Mouse (Mus musculus): Measurements from ENCODE around the gene Ccdc77. TPM values are rescaled to one million over a fixed set of nuclear protein-coding genes. Genes with fewer than 3 reads are reported as not detected.
"Not testable (repeated sequence)": the region's sequence is repeated elsewhere in the genome, so short reads cannot be mapped to it uniquely, and the experiment has no call there.

The Ccdc77 gene
- polyA plus RNA-seq, 1 experiment from 2014 or later, result 8.6 TPM

DNA sequence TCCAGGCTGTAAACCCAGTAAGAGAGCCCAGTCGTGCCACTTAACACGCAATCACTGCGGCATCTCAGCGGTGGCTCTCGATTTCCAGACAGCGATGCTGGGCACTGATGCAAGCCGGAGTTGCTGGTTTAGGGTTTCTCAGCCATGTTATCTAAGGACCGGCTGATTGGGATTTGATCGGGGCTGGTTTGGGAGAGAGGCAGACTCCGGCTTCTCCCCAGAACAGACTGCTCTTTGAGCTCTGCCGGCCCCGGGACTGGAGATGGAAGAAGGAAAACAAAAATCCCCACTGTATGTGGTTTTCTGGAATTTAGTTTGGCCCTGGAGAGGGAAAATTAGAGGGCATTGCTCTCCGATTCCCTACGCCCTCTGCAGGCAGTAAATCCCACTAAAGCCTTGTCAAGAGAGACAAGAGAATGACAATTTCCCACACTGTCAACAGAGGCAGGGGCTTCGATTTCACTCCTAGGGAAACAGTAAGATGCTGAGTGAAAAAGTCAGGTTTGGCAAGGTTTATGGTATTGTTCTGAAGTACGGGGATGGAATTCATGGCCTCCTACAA is 61.3 kb downstream of the Ccdc77 start:
- Histone ChIP-seq H3K4me1 (ENCODE audit: insufficient read depth, low read depth, low read length) (no peaks in the 10 kb centered on the region), H3K4me2 (replicated peaks; ENCODE audit: low read depth, low read length) (no peak overlapping the region; the same call in 1 of the 2 replicates), H3K9ac (replicated peaks; ENCODE audit: low read depth) (no peak overlapping the region), H3K27ac (ENCODE audit: low read length) (no peak overlapping the region), H3K9me3 (ENCODE audit: low read length) (no peaks in the 10 kb centered on the region), H3K4me3 (ENCODE audit: low read depth, low read length) (no peak overlapping the region), H3K27me3 (replicated peaks; ENCODE audit: insufficient read depth, low read length) (no peaks in the 10 kb centered on the region), H3K36me3 (ENCODE audit: insufficient read depth, low read length) (no peaks in the 10 kb centered on the region)
- ATAC-seq, result no peak
- DNase-seq (ENCODE audit: low spot score), result no peak
- TF ChIP-seq EP300 (IDR thresholded peaks at IDR 0.05) (no peak), CTCF (IDR thresholded peaks at IDR 0.05) (peak; percentile 48)
- WGBS, result 19% methylated on average over 16 of the region's 16 CpGs

DNA sequence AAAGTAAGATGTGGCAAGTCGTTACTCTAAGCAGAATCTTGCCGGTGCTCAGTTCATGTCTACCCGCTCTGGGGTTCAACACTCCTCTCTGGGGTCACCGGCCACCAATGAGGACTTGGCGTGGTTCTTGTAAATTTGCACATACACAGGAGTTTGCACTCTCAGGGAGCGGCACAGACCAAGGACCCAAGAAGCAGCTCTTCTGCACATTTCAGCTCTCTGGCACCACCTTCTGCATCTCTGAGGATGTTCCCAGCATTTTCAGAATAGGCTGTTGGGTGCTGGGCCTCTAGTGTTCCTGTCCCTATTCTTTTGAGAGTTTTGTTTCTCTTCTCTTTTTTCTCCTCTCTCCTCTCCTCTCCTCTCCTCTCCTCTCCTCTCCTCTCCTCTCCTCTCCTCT is 63.0 kb downstream of the Ccdc77 start:
- TF ChIP-seq CTCF (IDR thresholded peaks at IDR 0.05) (peak; percentile 68), EP300 (IDR thresholded peaks at IDR 0.05) (no peak)
- Histone ChIP-seq H3K27ac (ENCODE audit: low read length) (no peak overlapping the region), H3K4me3 (ENCODE audit: low read depth, low read length) (no peak overlapping the region), H3K36me3 (ENCODE audit: insufficient read depth, low read length) (no peaks in the 10 kb centered on the region), H3K4me2 (replicated peaks; ENCODE audit: low read depth, low read length) (no peak overlapping the region), H3K9me3 (ENCODE audit: low read length) (no peaks in the 10 kb centered on the region), H3K4me1 (ENCODE audit: insufficient read depth, low read depth, low read length) (no peaks in the 10 kb centered on the region), H3K9ac (replicated peaks; ENCODE audit: low read depth) (no peak overlapping the region), H3K27me3 (replicated peaks; ENCODE audit: insufficient read depth, low read length) (no peaks in the 10 kb centered on the region)
- WGBS, result 17% methylated on average over 6 of the region's 6 CpGs
- ATAC-seq, result no peak
- DNase-seq (ENCODE audit: low spot score), result peak; percentile 64

DNA sequence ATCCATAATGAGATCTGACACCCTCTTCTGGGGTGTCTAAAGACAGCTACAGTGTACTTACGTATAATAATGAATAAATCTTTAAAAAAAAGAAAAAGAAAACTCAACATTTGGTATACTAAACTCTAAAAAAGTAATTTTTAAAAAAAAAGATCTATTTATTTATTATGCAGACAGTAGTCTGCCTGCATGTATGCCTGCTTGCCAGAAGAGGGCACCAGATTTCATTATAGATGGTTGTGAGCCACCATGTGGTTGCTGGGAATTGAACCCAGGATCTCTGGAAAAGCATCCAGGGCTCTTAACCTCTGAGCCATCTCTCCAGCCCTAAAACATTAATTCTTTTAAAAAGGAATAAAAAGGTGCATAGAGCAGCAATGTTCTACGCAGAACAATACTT is 67.6 kb downstream of the Ccdc77 start:
- not testable (repeated sequence) for DNase-seq (ENCODE audit: low spot score); H3K36me3 ChIP-seq (ENCODE audit: insufficient read depth, low read length); H3K4me1 ChIP-seq (ENCODE audit: insufficient read depth, low read depth, low read length); H3K27ac ChIP-seq (ENCODE audit: low read length); H3K4me3 ChIP-seq (ENCODE audit: low read depth, low read length); ATAC-seq; H3K9ac ChIP-seq (replicated peaks; ENCODE audit: low read depth); H3K9me3 ChIP-seq (ENCODE audit: low read length); H3K4me2 ChIP-seq (replicated peaks; ENCODE audit: low read depth, low read length)
- peaks cover 12% of the 10 kb centered on the region for H3K27me3 ChIP-seq (replicated peaks; ENCODE audit: insufficient read depth, low read length)
- TF ChIP-seq CTCF (IDR thresholded peaks at IDR 0.05), result peak; percentile 22
- WGBS, result 98% methylated on average over 2 of the region's 2 CpGs

DNA sequence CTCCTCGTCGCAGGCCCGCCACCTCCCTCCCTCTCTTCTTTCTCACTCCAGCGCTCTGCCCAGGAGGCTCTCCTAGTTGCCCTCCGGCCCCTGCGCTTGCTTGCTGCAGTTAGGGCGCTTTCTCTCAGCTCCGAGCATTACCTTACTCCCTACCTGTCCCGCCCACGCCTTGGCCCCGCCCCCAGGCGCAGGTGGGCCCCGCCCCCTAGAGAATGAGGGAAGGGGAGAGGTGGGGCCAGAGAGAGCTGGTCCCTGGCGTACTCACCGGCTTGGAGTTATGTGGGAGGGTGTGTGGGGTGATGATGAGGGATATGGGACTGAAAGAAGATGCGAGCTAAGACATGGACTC is 69.4 kb downstream of the Ccdc77 start:
- H3K4me2 ChIP-seq (replicated peaks; ENCODE audit: low read depth, low read length), result peak overlapping the region; percentile 98
- DNase-seq (ENCODE audit: low spot score) (peak; percentile 63), ATAC-seq (peak; percentile 89)
- peak overlapping the region; percentile 53 for H3K4me3 ChIP-seq (ENCODE audit: low read depth, low read length)
- WGBS, result 0% methylated on average over 15 of the region's 16 CpGs
- TF ChIP-seq CTCF (IDR thresholded peaks at IDR 0.05), result no peak
- no peak for TF ChIP-seq EP300 (IDR thresholded peaks at IDR 0.05)
- H3K9me3 ChIP-seq (ENCODE audit: low read length), result no peaks in the 10 kb centered on the region
- H3K27me3 ChIP-seq (replicated peaks; ENCODE audit: insufficient read depth, low read length), result peaks cover 12% of the 10 kb centered on the region
- no peak overlapping the region for H3K9ac ChIP-seq (replicated peaks; ENCODE audit: low read depth)
- H3K27ac ChIP-seq (ENCODE audit: low read length), result no peak overlapping the region
- H3K36me3 ChIP-seq (ENCODE audit: insufficient read depth, low read length), result no peaks in the 10 kb centered on the region
- H3K4me1 ChIP-seq (ENCODE audit: insufficient read depth, low read depth, low read length), result peaks cover 4% of the 10 kb centered on the region; the same call in 1 of the 2 replicates

DNA sequence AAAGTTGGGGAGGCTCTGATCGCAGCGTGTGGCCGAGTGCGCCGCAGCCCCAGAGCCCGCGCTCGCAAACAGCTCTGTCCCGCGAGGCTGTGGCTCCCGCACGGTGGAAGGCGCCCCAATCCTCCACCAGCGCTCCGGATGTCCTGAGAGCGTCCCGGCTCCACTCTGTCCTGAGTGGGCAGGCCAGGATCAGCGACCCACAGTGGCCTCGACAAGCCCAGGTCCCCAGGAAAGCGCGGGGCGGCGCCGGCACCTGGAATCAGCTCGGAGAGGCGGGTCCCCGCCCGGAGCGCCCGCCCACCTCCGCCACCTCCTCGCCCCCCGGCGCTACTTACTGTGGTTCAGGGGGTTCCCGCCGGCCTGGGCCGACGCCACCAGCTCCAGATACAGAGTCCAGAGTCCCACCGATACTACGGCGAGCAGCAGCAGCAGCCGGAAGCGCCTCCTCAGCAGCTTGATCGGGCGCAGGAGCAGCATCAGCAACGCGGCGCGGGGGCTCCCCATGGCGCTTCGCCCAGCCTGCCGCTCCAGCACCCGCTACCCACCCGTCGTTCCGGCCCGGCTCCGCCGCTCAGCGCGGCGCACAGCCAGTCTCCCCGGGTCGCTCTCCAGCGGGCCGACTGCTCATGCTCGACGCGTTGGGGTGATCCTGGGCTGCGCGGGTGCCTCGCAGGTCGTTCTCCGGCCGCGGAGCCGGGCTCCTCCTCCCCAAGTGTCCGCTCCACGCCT is 70.0 kb downstream of the Ccdc77 start, which contains the start of the genes D330020A13Rik and B4galnt3:
Gene D330020A13Rik (plus strand): TSS at position 309 of the 729 bp plus-strand sequence.
Gene B4galnt3 (minus strand): TSS at position 504 of the 729 bp plus-strand sequence.
- no peak for TF ChIP-seq EP300 (IDR thresholded peaks at IDR 0.05)
- TF ChIP-seq CTCF (IDR thresholded peaks at IDR 0.05), result no peak
- no peak for DNase-seq (ENCODE audit: low spot score)
- Histone ChIP-seq H3K4me2 (replicated peaks; ENCODE audit: low read depth, low read length) (peak within 1 kb of the TSS; percentile 98), H3K36me3 (ENCODE audit: insufficient read depth, low read length) (no peaks in the 10 kb centered on the region), H3K9me3 (ENCODE audit: low read length) (no peaks in the 10 kb centered on the region), H3K9ac (replicated peaks; ENCODE audit: low read depth) (no peak within 1 kb of the TSS), H3K27me3 (replicated peaks; ENCODE audit: insufficient read depth, low read length) (peaks cover 12% of the 10 kb centered on the region), H3K27ac (ENCODE audit: low read length) (no peak within 1 kb of the TSS), H3K4me1 (ENCODE audit: insufficient read depth, low read depth, low read length) (peaks cover 4% of the 10 kb centered on the region; the same call in 1 of the 2 replicates), H3K4me3 (ENCODE audit: low read depth, low read length) (peak within 1 kb of the TSS; percentile 53)
- under 1% methylated on average over 65 of the region's 79 CpGs for WGBS
- ATAC-seq, result peak; percentile 85

DNA sequence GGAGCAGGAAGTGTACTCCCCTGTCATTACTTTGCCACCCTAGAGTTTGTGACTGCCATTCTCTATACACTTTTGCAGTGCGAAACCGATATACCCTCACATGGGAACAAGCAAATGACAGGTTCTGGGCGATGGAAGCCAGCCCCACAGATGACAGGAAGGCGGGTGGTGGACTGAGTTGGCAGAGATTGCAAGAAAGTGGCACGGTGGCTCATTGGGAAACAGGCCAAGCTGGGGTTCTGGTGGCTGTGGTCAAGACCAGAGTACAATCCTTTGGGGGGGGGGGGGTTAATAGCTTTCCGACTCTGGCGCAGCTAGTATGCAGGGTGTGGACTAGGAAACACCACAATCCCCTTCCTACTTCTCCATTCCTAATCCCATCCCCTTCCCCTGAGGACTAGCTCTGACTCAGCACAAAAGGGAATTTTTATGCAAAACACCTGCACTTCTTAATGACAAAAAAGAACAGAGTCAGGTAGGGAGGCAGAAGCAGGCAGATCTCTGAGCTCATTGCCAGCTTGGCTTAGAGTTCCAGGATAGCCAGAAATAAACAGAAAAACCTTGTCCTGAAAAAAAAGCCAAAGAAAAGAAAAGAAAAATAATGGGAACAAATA is 72.7 kb downstream of the Ccdc77 start:
- no peak overlapping the region for H3K4me3 ChIP-seq (ENCODE audit: low read depth, low read length)
- H3K4me2 ChIP-seq (replicated peaks; ENCODE audit: low read depth, low read length), result no peak overlapping the region
- H3K9me3 ChIP-seq (ENCODE audit: low read length), result no peaks in the 10 kb centered on the region
- H3K4me1 ChIP-seq (ENCODE audit: insufficient read depth, low read depth, low read length), result peaks cover 4% of the 10 kb centered on the region; the same call in 1 of the 2 replicates
- WGBS, result 86% methylated on average over 7 of the region's 7 CpGs
- H3K27me3 ChIP-seq (replicated peaks; ENCODE audit: insufficient read depth, low read length), result peaks cover 12% of the 10 kb centered on the region
- H3K27ac ChIP-seq (ENCODE audit: low read length), result no peak overlapping the region
- no peak overlapping the region for H3K9ac ChIP-seq (replicated peaks; ENCODE audit: low read depth)
- no peak for TF ChIP-seq CTCF (IDR thresholded peaks at IDR 0.05)
- no peak for TF ChIP-seq EP300 (IDR thresholded peaks at IDR 0.05)
- DNase-seq (ENCODE audit: low spot score), result no peak
- no peak for ATAC-seq
- H3K36me3 ChIP-seq (ENCODE audit: insufficient read depth, low read length), result no peaks in the 10 kb centered on the region

Data from lung, postnatal 0 days (tissue).